Mouse (Mus musculus) layer of hippocampus, adult 9-11 months (tissue): ENCODE data around the gene Flvcr1.

Source experiments
- DNase-seq: peaks from one replicate; pipeline ENCODE4 v3.0.0; 2022

Gene Flvcr1

GRCm38 (mm10) chr1:191026021-191026713, at the start of gene Flvcr1:
TSS of gene Flvcr1 (minus strand) at chr1:191026158.
- DNase-seq = peak; percentile 99

- peak; percentile 16 for DNase-seq
These were observed 49.4 kb upstream of the Flvcr1 start for GRCm38 (mm10) chr1:191075199-191075883.

GRCm38 (mm10) chr1:191073486-191073885, 47.5 kb upstream of the Flvcr1 start:
- no peak for DNase-seq

GRCm38 (mm10) chr1:191073001-191073400, 47.0 kb upstream of the Flvcr1 start:
- DNase-seq = peak; percentile 84

- no peak for DNase-seq
These were observed 46.5 kb upstream of the Flvcr1 start for GRCm38 (mm10) chr1:191072329-191072913.

- DNase-seq = no peak
These were observed 45.7 kb upstream of the Flvcr1 start for GRCm38 (mm10) chr1:191071613-191072012.

GRCm38 (mm10) chr1:191070259-191070658, 44.3 kb upstream of the Flvcr1 start:
- no peak for DNase-seq

- no peak for DNase-seq
These were observed 42.4 kb upstream of the Flvcr1 start for GRCm38 (mm10) chr1:191068377-191068776.

GRCm38 (mm10) chr1:191065188-191065587, 39.2 kb upstream of the Flvcr1 start:
- no peak for DNase-seq

GRCm38 (mm10) chr1:191064535-191064934, 38.6 kb upstream of the Flvcr1 start:
- no peak for DNase-seq

- DNase-seq = no peak
These were observed 37.7 kb upstream of the Flvcr1 start for GRCm38 (mm10) chr1:191063700-191064099.

- DNase-seq = peak; percentile 79
These were observed 37.0 kb upstream of the Flvcr1 start, which contains the start of the genes Tatdn3 and Nsl1 for GRCm38 (mm10) chr1:191062781-191063485. TSS of gene Tatdn3 (minus strand) at chr1:191062932. TSS of gene Nsl1 (plus strand) at chr1:191063012.

GRCm38 (mm10) chr1:191062241-191062780, 36.4 kb upstream of the Flvcr1 start:
- DNase-seq = no peak

- DNase-seq = no peak
These were observed 31.5 kb upstream of the Flvcr1 start for GRCm38 (mm10) chr1:191057461-191057860.

GRCm38 (mm10) chr1:191055533-191055873, 29.5 kb upstream of the Flvcr1 start:
- DNase-seq = no peak

- DNase-seq = no peak
These were observed 29.0 kb upstream of the Flvcr1 start for GRCm38 (mm10) chr1:191054870-191055532.

GRCm38 (mm10) chr1:191053555-191053954, 27.6 kb upstream of the Flvcr1 start:
- DNase-seq = no peak

- DNase-seq = no peak
These were observed 20.4 kb upstream of the Flvcr1 start for GRCm38 (mm10) chr1:191046231-191046824.

- DNase-seq = no peak
These were observed 19.3 kb upstream of the Flvcr1 start for GRCm38 (mm10) chr1:191045264-191045663.

GRCm38 (mm10) chr1:191042688-191043087, 16.7 kb upstream of the Flvcr1 start:
- no peak for DNase-seq

- DNase-seq = no peak
These were observed 16.1 kb upstream of the Flvcr1 start for GRCm38 (mm10) chr1:191042106-191042505.

GRCm38 (mm10) chr1:191041352-191041751, 15.4 kb upstream of the Flvcr1 start:
- DNase-seq = no peak
